Mouse (Mus musculus) bone marrow, adult 2 months (tissue): Measurements from ENCODE around the gene Polr2g.

Experiments used
- CTCF ChIP-seq: fragments of 200-500 bp; IDR thresholded peaks from 2 replicates; pipeline ENCODE4 v1.5.1; 2011; ENCODE audit warnings: low read length, control low read depth; ENCODE audit not compliant: control insufficient read depth, insufficient read depth
- POLR2A ChIP-seq: fragments of 200-500 bp; IDR thresholded peaks from 2 replicates; pipeline ENCODE4 v1.6.1; 2011; ENCODE audit warnings: low read depth, mild to moderate bottlenecking, control low read depth, low read length, borderline replicate concordance; ENCODE audit not compliant: control insufficient read depth

DNA sequence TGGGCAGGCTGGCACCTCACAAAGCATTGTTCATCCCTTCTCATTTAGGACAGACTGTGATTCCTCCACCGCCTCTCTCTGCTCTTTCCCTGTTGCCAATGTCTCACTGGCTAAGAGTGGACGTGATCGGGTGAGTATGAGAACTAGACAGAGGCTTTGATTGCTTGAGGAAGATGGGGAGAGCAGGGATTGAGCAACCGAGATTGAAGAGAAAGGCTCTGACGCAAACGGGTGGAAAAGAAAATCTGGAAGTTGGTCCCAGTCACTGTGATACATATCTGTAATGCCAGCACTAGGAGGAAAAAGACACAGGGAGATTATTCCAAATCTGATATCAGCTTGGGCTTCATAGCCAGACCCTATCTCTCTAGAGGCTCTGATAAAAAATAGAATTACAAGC lies 44.6 kb upstream of the Polr2g start:
- no peak for TF ChIP-seq CTCF
- no peak for TF ChIP-seq POLR2A
